Mouse (Mus musculus) intestine, embryonic 16.5 days (tissue): ENCODE measurements around the gene Zdhhc1. TPM values are rescaled to one million over a fixed set of nuclear protein-coding genes. Genes with fewer than 3 reads are reported as not detected.

Experiments
- ATAC-seq: fragments of 200-750 bp; cut with Nextera tagmentation; 2 replicates; pipeline ENCODE4 v1.8.0; 2017; ENCODE audit warnings: moderate TSS enrichment, moderate library complexity
- H3K27ac ChIP-seq: fragments of 300-500 bp; sonication (generic); 2 replicates; pipeline ENCODE4 v1.5.1; 2014; ENCODE audit warnings: mild to moderate bottlenecking, low read length
- H3K27me3 ChIP-seq: fragments of 300-500 bp; sonication (generic); replicated peaks from 2 replicates; pipeline ENCODE4 v1.6.1; 2014; ENCODE audit warnings: low read length, control low read depth, mixed read lengths; ENCODE audit not compliant: control insufficient read depth, insufficient read depth
- H3K36me3 ChIP-seq: fragments of 300-500 bp; sonication (generic); 2 replicates; pipeline ENCODE4 v1.6.1; 2014; ENCODE audit warnings: low read length, control low read depth; ENCODE audit not compliant: control insufficient read depth, insufficient read depth
- H3K4me1 ChIP-seq: fragments of 300-500 bp; sonication (generic); 2 replicates; pipeline ENCODE4 v1.6.1; 2014; ENCODE audit warnings: low read length, control low read depth, mixed read lengths; ENCODE audit not compliant: control insufficient read depth, insufficient read depth
- H3K4me2 ChIP-seq: fragments of 300-500 bp; sonication (generic); 2 replicates; pipeline ENCODE4 v1.6.1; 2014; ENCODE audit warnings: low read depth, low read length, control low read depth
- H3K4me3 ChIP-seq: fragments of 300-500 bp; sonication (generic); 2 replicates; pipeline ENCODE4 v1.5.1; 2014; ENCODE audit warnings: mild to moderate bottlenecking, low read length
- H3K9ac ChIP-seq: fragments of 300-500 bp; sonication (generic); 2 replicates; pipeline ENCODE4 v1.6.1; 2014; ENCODE audit warnings: low read depth, low read length
- H3K9me3 ChIP-seq: fragments of 300-500 bp; sonication (generic); 2 replicates; pipeline ENCODE4 v1.6.1; 2016; ENCODE audit warnings: low read length, control low read depth; ENCODE audit not compliant: control insufficient read depth
- WGBS: fragments of 180-500 bp; shearing (Covaris S2); extraction: QIAGEN DNeasy Blood & Tissue Kit; methylation state at CpG from one replicate; pipeline ENCODE4 v1.1.7; 2014; 5-methylcytosine and 5-hydroxymethylcytosine counted together
- polyA plus RNA-seq: library from polyadenylated mRNA; unstranded; fragments of >200 nt; fragmentation: Nextera tagmentation; extraction: Ambion mirVana; gene quantifications from 2 replicates; pipeline ENCODE4 v1.2.1, GENCODE M21; 2015

Gene Zdhhc1
- polyA plus RNA-seq: 17.5 and 18.5 TPM in 2 replicates

DNA sequence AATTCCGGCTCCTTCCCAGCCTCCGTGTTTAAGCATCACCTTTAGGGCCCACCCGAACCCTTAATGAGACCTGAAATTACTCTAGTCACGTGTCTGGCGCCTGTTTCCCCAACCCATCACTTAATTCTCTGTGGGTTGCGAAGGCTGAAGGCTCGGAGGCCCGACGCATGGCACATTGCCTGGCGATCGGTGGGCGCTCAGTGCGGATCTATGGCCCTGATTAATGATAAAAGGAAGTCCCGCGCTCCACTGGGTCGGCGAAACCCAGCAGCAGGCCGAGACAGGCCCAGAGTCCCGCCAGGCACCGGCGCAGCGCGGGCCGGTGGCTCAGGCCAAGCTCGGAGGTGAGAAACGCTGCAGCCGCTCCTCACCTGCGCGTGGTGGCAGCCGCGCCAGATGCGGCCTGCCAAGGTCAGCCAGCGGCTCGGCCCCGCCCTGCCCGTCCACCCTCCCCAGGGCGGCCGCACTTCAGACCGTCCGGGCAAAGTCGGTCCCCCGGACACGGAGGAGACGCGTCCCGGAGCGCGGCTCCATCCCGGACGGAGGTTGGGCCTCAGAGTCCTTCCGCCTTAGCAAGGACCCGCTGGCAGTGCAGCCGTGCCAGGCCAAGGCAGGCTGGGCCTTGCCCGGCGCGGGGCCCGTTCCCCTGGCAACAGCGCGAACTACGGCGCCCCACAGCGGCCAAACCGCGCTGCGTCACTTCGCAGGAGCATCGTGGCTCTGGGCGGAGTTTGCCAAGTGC, at the start of gene Zdhhc1:
Gene Zdhhc1 (minus strand): TSS at position 464 of the 742 bp plus-strand sequence.
- Histone ChIP-seq H3K9me3 (no peaks in the 10 kb centered on the region), H3K4me3 (peak within 1 kb of the TSS; percentile 84), H3K9ac (peak within 1 kb of the TSS; percentile 92), H3K36me3 (no peaks in the 10 kb centered on the region), H3K4me1 (peaks cover 20% of the 10 kb centered on the region), H3K27ac (peak within 1 kb of the TSS; percentile 74), H3K4me2 (peak within 1 kb of the TSS; percentile 83), H3K27me3 (no peaks in the 10 kb centered on the region)
- under 1% methylated on average over 67 of the region's 68 CpGs for WGBS
- peak; percentile 90 for ATAC-seq

DNA sequence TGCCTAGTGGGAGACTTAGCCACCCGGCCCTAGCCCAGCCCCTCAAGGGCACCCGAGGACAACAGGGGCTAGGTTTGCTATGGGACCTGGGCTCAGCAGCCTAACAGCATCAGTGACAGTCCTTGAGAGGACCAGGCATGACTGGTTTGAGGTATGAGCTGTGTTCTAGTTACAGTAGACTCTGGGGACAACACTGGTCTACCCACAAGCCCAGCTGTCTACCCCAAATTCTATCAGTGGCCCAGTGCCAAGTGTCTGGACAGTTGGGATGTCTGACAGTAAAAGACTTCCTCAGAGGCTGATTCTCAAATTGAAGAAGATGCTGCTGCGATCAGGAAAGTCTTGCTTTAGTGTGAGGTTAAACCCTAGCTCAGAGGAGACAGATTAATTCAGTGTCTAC, 48.5 kb upstream of the Zdhhc1 start:
- 0 out of 2 replicates have a peak overlapping the region, but pooled peaks have one; percentile 15 for H3K27ac ChIP-seq
- H3K27me3 ChIP-seq: no peaks in the 10 kb centered on the region
- no peak overlapping the region for H3K4me2 ChIP-seq
- no peaks in the 10 kb centered on the region for H3K36me3 ChIP-seq
- peaks cover 11% of the 10 kb centered on the region; the same call in 1 of the 2 replicates for H3K4me1 ChIP-seq
- ATAC-seq: no peak
- no peak overlapping the region; the same call in 1 of the 2 replicates for H3K9ac ChIP-seq
- H3K9me3 ChIP-seq: no peaks in the 10 kb centered on the region
- no peak overlapping the region for H3K4me3 ChIP-seq
- 73% methylated on average over 3 of the region's 3 CpGs for WGBS

- Histone ChIP-seq H3K27me3 (no peaks in the 10 kb centered on the region), H3K36me3 (no peaks in the 10 kb centered on the region), H3K4me2 (no peak overlapping the region), H3K4me3 (no peak overlapping the region), H3K9ac (no peak overlapping the region), H3K4me1 (peaks cover 10% of the 10 kb centered on the region; the same call in 1 of the 2 replicates), H3K9me3 (no peaks in the 10 kb centered on the region), H3K27ac (peak overlapping the region; percentile 23)
- ATAC-seq: peak; percentile 31; the same call in 1 of the 2 replicates
- WGBS: 52% methylated on average over 7 of the region's 7 CpGs
These were observed 48.0 kb upstream of the Zdhhc1 start for GRCm38 (mm10) chr8:105544544-105545205.

DNA sequence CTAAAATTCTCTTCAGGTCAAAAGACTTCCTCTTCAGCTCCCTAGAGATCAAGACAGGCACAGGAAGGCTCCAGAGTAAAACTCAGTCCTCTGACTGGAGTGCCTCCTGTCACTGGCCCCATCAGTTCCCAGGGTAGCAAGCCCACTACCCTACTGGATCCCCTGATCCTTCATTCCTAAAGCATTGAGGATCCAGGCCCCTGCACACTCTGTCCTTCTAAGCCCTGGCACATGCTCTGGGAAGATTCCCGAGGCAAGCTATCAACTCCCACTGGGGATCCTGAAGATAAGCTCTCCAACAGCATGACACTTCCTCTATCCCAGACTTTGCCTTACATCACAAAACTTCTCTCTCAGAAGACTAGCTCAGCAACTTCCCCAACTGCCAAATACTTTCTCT, 47.0 kb upstream of the Zdhhc1 start:
- peaks cover 8% of the 10 kb centered on the region; the same call in 1 of the 2 replicates for H3K4me1 ChIP-seq

DNA sequence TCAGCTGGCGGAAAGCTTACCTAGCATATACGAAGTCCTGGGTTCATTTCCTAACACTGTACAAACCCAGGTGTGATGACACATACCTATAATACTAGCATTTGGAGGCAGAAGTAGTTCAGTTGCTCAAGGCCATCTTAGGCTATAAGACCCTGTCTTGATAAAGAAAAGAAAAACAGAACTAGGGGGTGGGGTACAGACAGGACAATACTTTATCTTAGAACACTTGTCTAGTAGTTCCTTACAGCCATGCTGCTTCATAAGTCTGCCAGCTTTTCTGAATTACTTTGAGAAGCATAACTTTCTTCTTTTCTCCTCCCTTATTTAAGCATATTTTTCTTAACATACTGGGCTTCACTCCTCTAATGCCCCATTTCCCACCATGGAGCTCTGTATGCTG, 46.1 kb upstream of the Zdhhc1 start:
- ATAC-seq: no peak
- Histone ChIP-seq H3K4me3 (no peak overlapping the region), H3K4me2 (no peak overlapping the region), H3K27me3 (no peaks in the 10 kb centered on the region), H3K4me1 (peaks cover 8% of the 10 kb centered on the region; the same call in 1 of the 2 replicates), H3K27ac (no peak overlapping the region), H3K9me3 (no peaks in the 10 kb centered on the region), H3K9ac (no peak overlapping the region), H3K36me3 (0 out of 2 replicates have a peak, but pooled peaks cover 3% of the 10 kb centered on the region)
- 88% methylated on average over 2 of the region's 2 CpGs for WGBS

More for the DNA sequence above, 47.0 kb upstream of the Zdhhc1 start:
- Histone ChIP-seq H3K4me2 (no peak overlapping the region), H3K9me3 (no peaks in the 10 kb centered on the region), H3K27ac (peak overlapping the region; percentile 23), H3K36me3 (0 out of 2 replicates have a peak, but pooled peaks cover 3% of the 10 kb centered on the region), H3K27me3 (no peaks in the 10 kb centered on the region), H3K9ac (no peak overlapping the region), H3K4me3 (no peak overlapping the region)
- no peak for ATAC-seq
- WGBS: 26% methylated on average over 1 of the region's 1 CpGs

- Histone ChIP-seq H3K4me2 (no peak overlapping the region), H3K36me3 (peaks cover 3% of the 10 kb centered on the region; the same call in 1 of the 2 replicates), H3K4me3 (no peak overlapping the region), H3K4me1 (peaks cover 8% of the 10 kb centered on the region; the same call in 1 of the 2 replicates), H3K9ac (no peak overlapping the region), H3K27ac (no peak overlapping the region), H3K9me3 (no peaks in the 10 kb centered on the region), H3K27me3 (no peaks in the 10 kb centered on the region)
- WGBS: 90% methylated on average over 3 of the region's 3 CpGs
- no peak for ATAC-seq
These were observed 45.4 kb upstream of the Zdhhc1 start for GRCm38 (mm10) chr8:105542032-105542656.

DNA sequence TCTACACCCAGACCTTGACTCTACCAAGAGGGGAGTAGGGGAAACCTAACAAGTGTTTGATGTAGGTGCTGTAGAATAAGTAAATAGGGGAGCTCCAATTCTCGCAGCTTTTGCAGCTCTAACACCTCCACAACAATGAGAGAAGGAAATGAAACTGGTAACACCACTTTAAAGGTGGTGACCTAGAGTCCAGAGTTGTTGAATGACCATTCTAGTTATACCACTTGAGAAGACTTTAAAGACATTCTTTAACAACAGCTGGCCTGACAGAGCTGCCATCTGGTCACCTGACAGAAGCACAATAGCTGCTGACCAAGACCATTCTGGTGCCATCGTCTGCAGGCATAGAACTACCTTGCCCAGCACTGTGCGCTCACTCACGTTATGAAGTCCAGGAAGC, 42.2 kb upstream of the Zdhhc1 start:
- WGBS: 91% methylated on average over 4 of the region's 4 CpGs
- Histone ChIP-seq H3K36me3 (peaks cover 3% of the 10 kb centered on the region; the same call in 1 of the 2 replicates), H3K4me3 (no peak overlapping the region), H3K9ac (no peak overlapping the region), H3K4me1 (peaks cover 3% of the 10 kb centered on the region), H3K27ac (no peak overlapping the region), H3K4me2 (no peak overlapping the region), H3K9me3 (no peaks in the 10 kb centered on the region), H3K27me3 (no peaks in the 10 kb centered on the region)
- no peak for ATAC-seq

DNA sequence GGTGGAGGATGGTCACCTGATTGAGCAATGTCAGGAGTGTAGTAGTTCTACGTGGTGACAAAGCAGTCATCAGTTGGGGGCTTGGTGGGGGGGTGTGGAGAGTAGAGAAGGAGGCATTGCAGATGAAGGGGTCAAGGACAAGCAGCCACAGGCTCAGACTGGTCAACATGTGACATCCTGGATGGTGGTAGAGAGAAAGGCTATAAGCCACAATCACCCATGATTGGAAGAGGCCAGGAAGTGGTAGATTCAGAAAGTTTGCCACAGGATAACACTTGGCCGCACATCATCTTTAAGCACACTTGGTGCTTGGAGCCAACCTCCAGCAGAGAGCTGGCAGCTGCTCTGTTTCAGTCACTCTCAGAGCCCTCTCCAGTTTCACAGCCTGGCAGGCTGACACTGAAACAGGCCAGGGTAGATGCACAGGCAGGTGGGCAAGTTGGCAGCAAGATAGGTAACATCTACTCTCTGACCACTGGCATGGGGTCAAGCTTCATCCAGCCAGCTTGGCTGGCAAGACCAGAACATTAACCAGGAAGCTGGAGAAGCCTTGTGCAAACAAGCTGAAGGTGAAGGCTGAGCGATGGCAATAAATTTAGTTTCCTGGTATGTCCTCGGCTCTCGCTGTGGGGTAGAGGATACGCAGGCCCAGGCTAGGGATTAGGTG, 40.4 kb upstream of the Zdhhc1 start:
- no peaks in the 10 kb centered on the region for H3K9me3 ChIP-seq
- peaks cover 3% of the 10 kb centered on the region; the same call in 1 of the 2 replicates for H3K36me3 ChIP-seq
- H3K27ac ChIP-seq: no peak overlapping the region
- ATAC-seq: no peak; the same call in 1 of the 2 replicates
- no peak overlapping the region for H3K9ac ChIP-seq
- no peak overlapping the region for H3K4me3 ChIP-seq
- peaks cover 13% of the 10 kb centered on the region for H3K4me1 ChIP-seq
- no peaks in the 10 kb centered on the region for H3K27me3 ChIP-seq
- no peak overlapping the region for H3K4me2 ChIP-seq
- WGBS: 73% methylated on average over 6 of the region's 6 CpGs
